Mouse (Mus musculus): Measurements from ENCODE around the gene Ctbp2. TPM values are rescaled to one million over a fixed set of nuclear protein-coding genes. Genes with fewer than 3 reads are reported as not detected.

The Ctbp2 gene
- polyA plus RNA-seq, 1 experiment from 2014 or later, result 40.8 TPM

DNA sequence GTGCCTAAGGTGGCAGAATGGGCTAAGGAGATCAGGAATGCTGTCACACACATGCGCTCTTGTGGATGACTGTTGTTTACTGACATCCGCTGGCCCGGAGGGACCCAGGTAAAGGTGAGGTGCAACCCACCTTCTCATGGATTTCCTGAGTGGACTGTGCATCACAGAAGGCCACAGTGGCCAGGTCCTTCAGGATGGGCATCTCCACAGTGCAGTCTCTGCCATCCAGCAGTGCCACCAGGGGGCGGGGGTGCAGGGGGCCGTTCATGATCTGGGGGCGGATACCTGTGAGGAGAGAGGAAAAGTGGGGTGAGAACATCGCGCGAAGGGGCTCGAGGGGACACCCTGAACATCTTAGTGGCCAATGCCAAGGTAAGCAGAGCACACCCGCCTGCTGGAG is 125.1 kb downstream of the Ctbp2 start:
- Histone ChIP-seq H3K4me1 (replicated peaks) (peaks cover 12% of the 10 kb centered on the region), H3K4me3 (no peak overlapping the region), H3K36me3 (peaks cover 50% of the 10 kb centered on the region), H3K27me3 (no peaks in the 10 kb centered on the region), H3K9me3 (replicated peaks) (no peaks in the 10 kb centered on the region), H3K9ac (no peak overlapping the region), H3K4me2 (no peak overlapping the region), H3K27ac (no peak overlapping the region)
- ATAC-seq (replicated peaks; ENCODE audit: insufficient number of reproducible peaks, insufficient read depth, low FRiP score, low read depth), result no peak
- WGBS, result 95% methylated on average over 11 of the region's 11 CpGs

DNA sequence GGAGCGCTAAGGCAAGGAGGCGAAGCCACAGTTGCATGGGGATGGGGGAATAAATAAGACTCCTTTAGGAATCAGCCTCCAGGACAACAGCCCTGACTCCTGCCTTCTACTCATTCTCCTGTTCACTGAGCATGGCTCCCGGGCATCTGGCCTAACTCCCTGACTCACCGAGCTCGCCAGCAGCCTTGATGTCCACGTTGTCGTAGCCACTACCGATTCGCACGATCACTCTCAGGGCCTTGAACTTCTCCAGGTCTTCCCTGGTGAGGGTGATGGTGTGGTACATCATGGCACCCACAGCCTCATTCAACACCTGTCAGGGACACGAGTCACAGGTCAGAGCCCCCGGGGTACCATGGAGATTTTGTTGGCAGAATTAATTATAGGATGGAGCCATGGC is 125.5 kb downstream of the Ctbp2 start:
- Histone ChIP-seq H3K27me3 (no peaks in the 10 kb centered on the region), H3K27ac (no peak overlapping the region), H3K36me3 (peaks cover 54% of the 10 kb centered on the region), H3K4me2 (no peak overlapping the region), H3K9me3 (replicated peaks) (no peaks in the 10 kb centered on the region), H3K4me3 (no peak overlapping the region), H3K9ac (no peak overlapping the region), H3K4me1 (replicated peaks) (peaks cover 9% of the 10 kb centered on the region)
- no peak for ATAC-seq (replicated peaks; ENCODE audit: insufficient number of reproducible peaks, insufficient read depth, low FRiP score, low read depth)
- 93% methylated on average over 12 of the region's 12 CpGs for WGBS

DNA sequence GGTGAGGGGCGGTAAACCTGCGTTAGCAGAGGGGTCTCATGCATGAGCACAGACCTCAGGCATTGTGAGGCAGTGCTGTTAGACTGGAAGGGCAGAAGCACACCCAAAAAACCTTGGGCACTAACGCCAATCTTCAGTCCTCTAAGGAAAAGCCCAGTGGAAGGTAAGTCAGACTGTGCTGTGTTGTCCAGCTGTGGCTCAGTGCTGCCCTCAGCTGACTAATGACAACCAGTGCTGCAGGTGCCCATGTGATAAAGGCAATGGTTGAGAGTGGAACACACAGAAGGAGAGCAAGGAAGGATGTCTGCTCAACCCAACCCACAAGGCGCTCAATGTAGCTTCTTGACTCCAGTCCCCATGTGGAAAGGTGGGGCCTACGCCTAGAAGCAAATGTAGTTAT is 127.8 kb downstream of the Ctbp2 start:
- Histone ChIP-seq H3K4me2 (no peak overlapping the region), H3K9me3 (replicated peaks) (no peaks in the 10 kb centered on the region), H3K4me3 (no peak overlapping the region), H3K36me3 (peaks cover 57% of the 10 kb centered on the region), H3K27me3 (no peaks in the 10 kb centered on the region), H3K4me1 (replicated peaks) (no peaks in the 10 kb centered on the region), H3K9ac (no peak overlapping the region), H3K27ac (no peak overlapping the region)
- WGBS, result 88% methylated on average over 5 of the region's 5 CpGs
- ATAC-seq (replicated peaks; ENCODE audit: insufficient number of reproducible peaks, insufficient read depth, low FRiP score, low read depth), result 0 out of 2 replicates have a peak, but pooled peaks have one; percentile 47

- no peak overlapping the region for H3K9ac ChIP-seq
- no peaks in the 10 kb centered on the region for H3K4me1 ChIP-seq (replicated peaks)
- H3K36me3 ChIP-seq, result peaks cover 71% of the 10 kb centered on the region
- H3K4me2 ChIP-seq, result no peak overlapping the region
- H3K27ac ChIP-seq, result no peak overlapping the region
- WGBS, result 76% methylated on average over 6 of the region's 6 CpGs
- ATAC-seq (replicated peaks; ENCODE audit: insufficient number of reproducible peaks, insufficient read depth, low FRiP score, low read depth), result no peak
- H3K4me3 ChIP-seq, result no peak overlapping the region
- no peaks in the 10 kb centered on the region for H3K27me3 ChIP-seq
- no peaks in the 10 kb centered on the region for H3K9me3 ChIP-seq (replicated peaks)
Measured at GRCm38 (mm10) chr7:132994628-132995191, 129.4 kb downstream of the Ctbp2 start.

GRCm38 (mm10) chr7:132994120-132994519 is 130.0 kb downstream of the Ctbp2 start:
- 87% methylated on average over 8 of the region's 8 CpGs for WGBS

DNA sequence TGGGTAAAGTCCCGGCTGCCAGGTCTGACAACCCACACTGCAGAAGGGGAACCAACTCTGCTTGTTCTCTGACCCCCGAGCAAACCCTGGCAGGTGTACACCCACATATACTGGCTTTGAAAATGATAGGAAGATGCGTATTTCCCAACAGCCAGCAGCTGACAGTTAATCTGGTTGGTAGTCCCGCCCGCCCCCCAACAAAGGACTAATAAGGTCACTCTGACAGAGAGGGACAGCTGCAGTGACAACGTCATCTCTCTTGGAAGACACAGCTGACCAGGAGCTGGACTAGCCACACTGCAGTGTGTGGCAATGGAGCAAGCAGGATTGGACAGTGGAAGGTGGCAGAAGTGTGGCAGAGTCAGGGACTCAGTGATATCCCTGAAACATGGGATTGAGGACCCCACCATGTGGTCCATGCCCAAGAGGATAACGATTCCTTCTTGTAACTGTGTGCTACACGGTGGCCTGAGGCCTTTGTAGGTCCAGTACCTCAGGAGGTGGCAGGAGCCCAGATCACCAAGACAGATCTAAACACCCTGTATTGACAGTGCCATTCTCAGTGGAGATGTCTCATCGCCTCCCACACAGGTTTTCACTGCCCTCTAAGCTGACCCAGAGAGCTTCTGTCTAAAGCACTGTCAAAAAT is 131.1 kb downstream of the Ctbp2 start:
- Histone ChIP-seq H3K4me1 (replicated peaks) (no peaks in the 10 kb centered on the region), H3K27me3 (no peaks in the 10 kb centered on the region), H3K36me3 (peaks cover 74% of the 10 kb centered on the region), H3K9ac (no peak overlapping the region), H3K4me3 (no peak overlapping the region), H3K4me2 (no peak overlapping the region), H3K9me3 (replicated peaks) (no peaks in the 10 kb centered on the region), H3K27ac (no peak overlapping the region)
- 0 out of 2 replicates have a peak, but pooled peaks have one; percentile 30 for ATAC-seq (replicated peaks; ENCODE audit: insufficient number of reproducible peaks, insufficient read depth, low FRiP score, low read depth)
- WGBS, result 85% methylated on average over 9 of the region's 9 CpGs

More at GRCm38 (mm10) chr7:132994120-132994519, 130.0 kb downstream of the Ctbp2 start:
- no peak for ATAC-seq (replicated peaks; ENCODE audit: insufficient number of reproducible peaks, insufficient read depth, low FRiP score, low read depth)
- H3K9ac ChIP-seq, result no peak overlapping the region
- no peak overlapping the region for H3K4me3 ChIP-seq
- peaks cover 74% of the 10 kb centered on the region for H3K36me3 ChIP-seq
- no peaks in the 10 kb centered on the region for H3K4me1 ChIP-seq (replicated peaks)
- H3K4me2 ChIP-seq, result no peak overlapping the region
- H3K9me3 ChIP-seq (replicated peaks), result no peaks in the 10 kb centered on the region
- H3K27me3 ChIP-seq, result no peaks in the 10 kb centered on the region
- H3K27ac ChIP-seq, result no peak overlapping the region

GRCm38 (mm10) chr7:132991240-132991900 is 132.8 kb downstream of the Ctbp2 start:
- no peak overlapping the region for H3K4me2 ChIP-seq
- H3K36me3 ChIP-seq, result peaks cover 64% of the 10 kb centered on the region
- no peaks in the 10 kb centered on the region for H3K27me3 ChIP-seq
- no peak overlapping the region for H3K4me3 ChIP-seq
- H3K4me1 ChIP-seq (replicated peaks), result no peaks in the 10 kb centered on the region
- 92% methylated on average over 14 of the region's 14 CpGs for WGBS
- no peak overlapping the region for H3K9ac ChIP-seq
- no peak overlapping the region for H3K27ac ChIP-seq
- no peak for ATAC-seq (replicated peaks; ENCODE audit: insufficient number of reproducible peaks, insufficient read depth, low FRiP score, low read depth)
- H3K9me3 ChIP-seq (replicated peaks), result no peaks in the 10 kb centered on the region

- Histone ChIP-seq H3K4me2 (no peak overlapping the region), H3K36me3 (peaks cover 59% of the 10 kb centered on the region)
- WGBS, result 88% methylated on average over 5 of the region's 5 CpGs
Measured at GRCm38 (mm10) chr7:132989839-132990238, 134.3 kb downstream of the Ctbp2 start.

GRCm38 (mm10) chr7:132982639-132983038 is 141.5 kb downstream of the Ctbp2 start:
- ATAC-seq (replicated peaks; ENCODE audit: insufficient number of reproducible peaks, insufficient read depth, low FRiP score, low read depth), result no peak
- no peak overlapping the region for H3K9ac ChIP-seq
- no peaks in the 10 kb centered on the region for H3K27me3 ChIP-seq
- no peak overlapping the region for H3K4me2 ChIP-seq
- H3K4me1 ChIP-seq (replicated peaks), result no peaks in the 10 kb centered on the region
- no peak overlapping the region for H3K4me3 ChIP-seq
- 55% methylated on average over 3 of the region's 3 CpGs for WGBS
- H3K9me3 ChIP-seq (replicated peaks), result no peaks in the 10 kb centered on the region
- no peak overlapping the region for H3K27ac ChIP-seq
- H3K36me3 ChIP-seq, result peaks cover 42% of the 10 kb centered on the region

More at GRCm38 (mm10) chr7:132989839-132990238, 134.3 kb downstream of the Ctbp2 start:
- ATAC-seq (replicated peaks; ENCODE audit: insufficient number of reproducible peaks, insufficient read depth, low FRiP score, low read depth), result no peak
- Histone ChIP-seq H3K27ac (no peak overlapping the region), H3K4me1 (replicated peaks) (no peaks in the 10 kb centered on the region), H3K27me3 (no peaks in the 10 kb centered on the region), H3K9ac (no peak overlapping the region), H3K9me3 (replicated peaks) (no peaks in the 10 kb centered on the region), H3K4me3 (no peak overlapping the region)

- H3K4me2 ChIP-seq, result no peak overlapping the region
- 95% methylated on average over 2 of the region's 2 CpGs for WGBS
- H3K4me3 ChIP-seq, result no peak overlapping the region
- no peak overlapping the region for H3K9ac ChIP-seq
- ATAC-seq (replicated peaks; ENCODE audit: insufficient number of reproducible peaks, insufficient read depth, low FRiP score, low read depth), result no peak
- H3K27me3 ChIP-seq, result no peaks in the 10 kb centered on the region
- H3K4me1 ChIP-seq (replicated peaks), result no peaks in the 10 kb centered on the region
- H3K9me3 ChIP-seq (replicated peaks), result no peaks in the 10 kb centered on the region
- H3K36me3 ChIP-seq, result peaks cover 37% of the 10 kb centered on the region
- no peak overlapping the region for H3K27ac ChIP-seq
Measured at GRCm38 (mm10) chr7:132977981-132978380, 146.2 kb downstream of the Ctbp2 start.

DNA sequence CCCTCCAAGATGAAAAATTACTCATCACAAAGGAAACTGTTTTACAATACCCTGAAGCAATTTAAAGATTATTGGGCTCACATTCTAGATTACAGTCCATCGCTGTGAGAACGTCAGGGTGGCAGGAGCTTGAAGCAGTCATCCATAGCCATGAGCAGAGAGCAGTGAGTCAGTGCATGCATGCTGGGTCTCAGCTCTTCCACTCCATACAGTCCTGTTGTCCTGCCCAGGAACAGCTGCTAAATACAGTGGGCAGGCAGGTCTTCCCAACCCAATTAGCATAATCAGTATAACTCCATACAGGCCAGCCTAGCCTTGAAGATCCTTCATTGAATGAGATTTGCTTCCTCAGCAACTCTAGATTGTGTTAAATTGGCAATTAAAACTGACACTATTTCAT is 148.1 kb downstream of the Ctbp2 start:
- ATAC-seq (replicated peaks; ENCODE audit: insufficient number of reproducible peaks, insufficient read depth, low FRiP score, low read depth), result no peak
- Histone ChIP-seq H3K4me3 (no peak overlapping the region), H3K27ac (no peak overlapping the region), H3K9ac (no peak overlapping the region), H3K4me1 (replicated peaks) (no peaks in the 10 kb centered on the region), H3K36me3 (peaks cover 25% of the 10 kb centered on the region), H3K9me3 (replicated peaks) (no peaks in the 10 kb centered on the region), H3K4me2 (no peak overlapping the region), H3K27me3 (no peaks in the 10 kb centered on the region)
- WGBS, result 88% methylated on average over 2 of the region's 2 CpGs
